ENCODE assay signal across 8 mouse cellular contexts in the genomic region with DNA sequence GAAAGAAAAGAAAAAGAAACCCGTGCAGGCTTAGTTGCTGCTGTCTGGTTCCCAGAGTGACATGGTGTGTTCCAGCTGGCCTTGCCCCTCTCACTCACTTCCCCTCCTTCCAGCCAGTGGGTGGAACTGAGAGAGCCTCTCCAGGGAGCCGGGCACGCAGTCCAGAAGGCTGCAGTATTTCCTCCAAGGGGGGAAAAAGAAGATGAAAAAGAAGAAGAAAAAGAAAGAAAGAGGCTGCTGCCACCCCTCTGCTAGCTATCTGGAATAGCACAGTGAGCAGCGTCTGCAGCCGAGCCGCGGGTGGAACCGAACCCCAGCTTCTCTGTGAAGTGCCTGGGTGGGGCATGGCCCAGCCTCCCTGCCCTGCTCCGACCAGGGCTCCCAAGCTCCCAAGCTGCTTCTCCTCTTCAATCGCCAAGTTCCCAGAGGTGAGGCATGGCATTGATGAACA.
A peak's percentile ranks its signal among the peaks of the same experiment; 100 is the strongest.
DNase-seq lines count a peak whose midpoint lies in the region; ATAC-seq lines count a peak whose summit lies in the region.

No protein-coding gene starts in this region.

- peak overlapping the region; percentile 77 for H3K9ac ChIP-seq in hindbrain, embryonic 14.5 days
- peak overlapping the region; percentile 59; the same call in 1 of the 2 replicates for H3K9ac ChIP-seq in limb, embryonic 15.5 days
- H3K9ac ChIP-seq in midbrain, embryonic 14.5 days (replicated peaks; ENCODE audit: low read length), result peak overlapping the region; percentile 66

- H3K27ac ChIP-seq in hindbrain, embryonic 14.5 days, result peak overlapping the region; percentile 87
- H3K27ac ChIP-seq in limb, embryonic 15.5 days, result peak overlapping the region; percentile 85
- H3K27ac ChIP-seq in midbrain, embryonic 14.5 days (replicated peaks; ENCODE audit: low read depth, low read length), result peak overlapping the region; percentile 20; the same call in 1 of the 2 replicates

- peak overlapping the region; percentile 78 for H3K4me2 ChIP-seq in hindbrain, embryonic 14.5 days (replicated peaks)
- peak overlapping the region; percentile 65 for H3K4me2 ChIP-seq in limb, embryonic 15.5 days
- H3K4me2 ChIP-seq in midbrain, embryonic 14.5 days (ENCODE audit: low read length), result peak overlapping the region; percentile 68

- DNase-seq in adipocyte (ENCODE audit: low spot score), result peak; percentile 67
- DNase-seq in cerebellum, postnatal 36 days, result peak; percentile 8
- DNase-seq in gastrocnemius, postnatal 10 days, result peak; percentile 53
- peak; percentile 49 for DNase-seq in hindbrain, embryonic 14.5 days (ENCODE audit: low spot score)
- DNase-seq in midbrain, embryonic 14.5 days, result peak; percentile 67
- DNase-seq in urinary bladder, postnatal 14 days (ENCODE audit: low spot score), result peak; percentile 67
- DNase-seq in c-Kit-positive CD71-positive TER-119-positive erythroid progenitor cells, embryonic 14.5 days (ENCODE audit: low spot score), result no peak

- no peaks in the 10 kb centered on the region for H3K36me3 ChIP-seq in hindbrain, embryonic 14.5 days (replicated peaks; ENCODE audit: control insufficient read depth, insufficient read depth)
- no peaks in the 10 kb centered on the region for H3K36me3 ChIP-seq in limb, embryonic 15.5 days
- no peaks in the 10 kb centered on the region for H3K36me3 ChIP-seq in midbrain, embryonic 14.5 days (ENCODE audit: control insufficient read depth, insufficient read depth, low read length)

- 2% methylated on average over 10 of the region's 10 CpGs for WGBS in hindbrain, embryonic 14.5 days
- under 1% methylated on average over 10 of the region's 10 CpGs for WGBS in limb, embryonic 15.5 days
- WGBS in midbrain, embryonic 14.5 days, result 4% methylated on average over 10 of the region's 10 CpGs

- H3K4me1 ChIP-seq in hindbrain, embryonic 14.5 days (replicated peaks; ENCODE audit: control insufficient read depth, insufficient read depth, low read length), result peaks cover 28% of the 10 kb centered on the region; the same call in 1 of the 2 replicates
- H3K4me1 ChIP-seq in limb, embryonic 15.5 days, result peaks cover 21% of the 10 kb centered on the region
- peaks cover 13% of the 10 kb centered on the region for H3K4me1 ChIP-seq in midbrain, embryonic 14.5 days (ENCODE audit: control insufficient read depth, insufficient read depth, low read length)

- H3K4me3 ChIP-seq in hindbrain, embryonic 14.5 days (replicated peaks; ENCODE audit: low read length), result peak overlapping the region; percentile 60
- H3K4me3 ChIP-seq in limb, embryonic 15.5 days, result peak overlapping the region; percentile 56
- peak overlapping the region; percentile 44 for H3K4me3 ChIP-seq in midbrain, embryonic 14.5 days (replicated peaks; ENCODE audit: low read depth, low read length)

- no peaks in the 10 kb centered on the region for H3K27me3 ChIP-seq in hindbrain, embryonic 14.5 days (ENCODE audit: control insufficient read depth, insufficient read depth, low read length)
- no peaks in the 10 kb centered on the region for H3K27me3 ChIP-seq in limb, embryonic 15.5 days
- no peaks in the 10 kb centered on the region for H3K27me3 ChIP-seq in midbrain, embryonic 14.5 days (ENCODE audit: control insufficient read depth, insufficient read depth, low read length)

- no peaks in the 10 kb centered on the region for H3K9me3 ChIP-seq in hindbrain, embryonic 14.5 days (ENCODE audit: control insufficient read depth, low read length)
- no peaks in the 10 kb centered on the region for H3K9me3 ChIP-seq in limb, embryonic 15.5 days
- no peaks in the 10 kb centered on the region for H3K9me3 ChIP-seq in midbrain, embryonic 14.5 days (ENCODE audit: control insufficient read depth, low read length)

- ATAC-seq in hindbrain, embryonic 14.5 days (ENCODE audit: low FRiP score), result peak; percentile 75; the same call in 1 of the 2 replicates
- ATAC-seq in limb, embryonic 15.5 days (ENCODE audit: insufficient number of reproducible peaks, low FRiP score, low TSS enrichment, low read depth), result peak; percentile 82; the same call in 1 of the 2 replicates
- peak; percentile 48; the same call in 1 of the 2 replicates for ATAC-seq in midbrain, embryonic 14.5 days (ENCODE audit: low FRiP score, low TSS enrichment)

Comparison
In these comparisons a context has a peak if more than half of its experiments do, and no peak if none do; other contexts are left out.
1. H3K27ac ChIP-seq: peak in every context shown above with its lines; median percentile 87 in hindbrain, embryonic 14.5 days; 85 in limb, embryonic 15.5 days; 20 in midbrain, embryonic 14.5 days.